Mouse (Mus musculus) spleen, adult 2 months (tissue): ENCODE results near the gene 4930558C23Rik. TPM values are rescaled to one million over a fixed set of nuclear protein-coding genes. Genes with fewer than 3 reads are reported as not detected.
A peak's percentile ranks its signal among the peaks of the same experiment; 100 is the strongest.
"Not testable (repeated sequence)": the region's sequence is repeated elsewhere in the genome, so short reads cannot be mapped to it uniquely, and the experiment has no call there.

ENCODE experiments used
- DNase-seq, 2 experiments: peaks; one replicate each; pipeline versions ENCODE4 v3.0.0 to v3.0.0-alpha.2; 2012 to 2021; ENCODE audit warnings: low spot score in 2 of 2, low read depth in 1 of 2
- H3K27ac ChIP-seq: fragments of 200-500 bp; 2 replicates; pipeline ENCODE4 v1.5.1; 2012; ENCODE audit warnings: low read length, inconsistent platforms; ENCODE audit not compliant: insufficient read depth
- H3K27me3 ChIP-seq: fragments of 200-500 bp; 2 replicates; pipeline ENCODE4 v1.6.1; 2012; ENCODE audit warnings: mild to moderate bottlenecking, moderate library complexity, low read length, inconsistent platforms; ENCODE audit not compliant: control insufficient read depth, insufficient read depth
- H3K36me3 ChIP-seq: fragments of 200-500 bp; 2 replicates; pipeline ENCODE4 v1.6.1; 2012; ENCODE audit warnings: mild to moderate bottlenecking, low read length, inconsistent platforms; ENCODE audit not compliant: control insufficient read depth, insufficient read depth
- H3K4me1 ChIP-seq: fragments of 200-500 bp; 2 replicates; pipeline ENCODE4 v1.6.1; 2011; ENCODE audit warnings: inconsistent platforms; ENCODE audit not compliant: control insufficient read depth, insufficient read depth, insufficient read length
- H3K4me3 ChIP-seq: fragments of 200-500 bp; 2 replicates; pipeline ENCODE4 v1.5.1; 2011; ENCODE audit warnings: mild to moderate bottlenecking, inconsistent platforms; ENCODE audit not compliant: insufficient read depth, insufficient read length; ENCODE audit errors: extremely low read depth
- CTCF ChIP-seq: fragments of 200-500 bp; IDR thresholded peaks from 2 replicates; pipeline ENCODE4 v1.5.1; 2011; ENCODE audit warnings: mild to moderate bottlenecking, inconsistent platforms; ENCODE audit not compliant: insufficient read depth, insufficient read length, insufficient replicate concordance; ENCODE audit errors: extremely low read depth
- POLR2A ChIP-seq: fragments of 200-500 bp; IDR thresholded peaks from 2 replicates; pipeline ENCODE4 v1.6.1; 2011; ENCODE audit warnings: low read depth, low read length, inconsistent platforms
- WGBS: fragments of 180-500 bp; shearing (Covaris S2); methylation state at CpG from one replicate; pipeline ENCODE4 v1.1.7; 2018; 5-methylcytosine and 5-hydroxymethylcytosine counted together
- polyA plus RNA-seq: library from polyadenylated mRNA; depleted of rRNA; stranded (reverse); fragments of >200 nt; gene quantifications from 2 replicates; pipeline ENCODE4 v1.2.3, GENCODE M21; 2012

The 4930558C23Rik gene
- polyA plus RNA-seq, 1 experiment, result not detected

GRCm38 (mm10) chr3:95435561-95435960 is 32.9 kb upstream of the 4930558C23Rik start:
- H3K4me3 ChIP-seq, result peak overlapping the region; percentile 13; the same call in 1 of the 2 replicates
- H3K27ac ChIP-seq, result no peak overlapping the region
- no peak for DNase-seq
- H3K36me3 ChIP-seq, result 0 out of 2 replicates have a peak, but pooled peaks cover 2% of the 10 kb centered on the region
- 67% methylated on average over 1 of the region's 1 CpGs for WGBS
- no peaks in the 10 kb centered on the region for H3K27me3 ChIP-seq
- TF ChIP-seq POLR2A (no peak), CTCF (no peak)
- H3K4me1 ChIP-seq, result no peaks in the 10 kb centered on the region; the same call in 1 of the 2 replicates

- 9% methylated on average over 7 of the region's 7 CpGs for WGBS
- Histone ChIP-seq H3K27ac (no peak overlapping the region), H3K4me3 (peak overlapping the region; percentile 94), H3K36me3 (0 out of 2 replicates have a peak, but pooled peaks cover 2% of the 10 kb centered on the region), H3K4me1 (no peaks in the 10 kb centered on the region; the same call in 1 of the 2 replicates), H3K27me3 (no peaks in the 10 kb centered on the region)
- no peak for DNase-seq
- TF ChIP-seq POLR2A (no peak), CTCF (no peak)
These were observed 32.3 kb upstream of the 4930558C23Rik start for GRCm38 (mm10) chr3:95434983-95435370.

GRCm38 (mm10) chr3:95434136-95434982 is 31.7 kb upstream of the 4930558C23Rik start, which contains the start of gene Arnt:
Arnt (plus strand) TSS chr3:95434388.
- Histone ChIP-seq H3K27me3 (no peaks in the 10 kb centered on the region; the same call in 1 of the 2 replicates), H3K36me3 (0 out of 2 replicates have a peak, but pooled peaks cover 2% of the 10 kb centered on the region), H3K4me1 (no peaks in the 10 kb centered on the region; the same call in 1 of the 2 replicates), H3K27ac (peak within 1 kb of the TSS; percentile 83), H3K4me3 (peak within 1 kb of the TSS; percentile 94)
- peak; percentile 85 to 91 for DNase-seq
- under 1% methylated on average over 47 of the region's 47 CpGs for WGBS
- TF ChIP-seq CTCF (no peak), POLR2A (peak; percentile 13; the same call in 1 of the 2 replicates)

- Histone ChIP-seq H3K36me3 (0 out of 2 replicates have a peak, but pooled peaks cover 2% of the 10 kb centered on the region), H3K27me3 (no peaks in the 10 kb centered on the region; the same call in 1 of the 2 replicates), H3K4me1 (no peaks in the 10 kb centered on the region; the same call in 1 of the 2 replicates), H3K4me3 (peak overlapping the region; percentile 94; the same call in 1 of the 2 replicates), H3K27ac (no peak overlapping the region)
- WGBS, result 60% methylated on average over 10 of the region's 10 CpGs
- TF ChIP-seq CTCF (no peak), POLR2A (no peak)
- DNase-seq, result no peak
These were observed 30.8 kb upstream of the 4930558C23Rik start for GRCm38 (mm10) chr3:95433301-95433915.

- 64% methylated on average over 6 of the region's 11 CpGs for WGBS
- not testable (repeated sequence) for H3K4me3 ChIP-seq, DNase-seq, H3K27me3 ChIP-seq, H3K27ac ChIP-seq, H3K36me3 ChIP-seq, H3K4me1 ChIP-seq
These were observed 25.8 kb upstream of the 4930558C23Rik start for GRCm38 (mm10) chr3:95428423-95428822.

- peak overlapping the region; percentile 32 for H3K4me3 ChIP-seq
- H3K36me3 ChIP-seq, DNase-seq, H3K27ac ChIP-seq, H3K27me3 ChIP-seq, H3K4me1 ChIP-seq: not testable (repeated sequence)
- WGBS, result 36% methylated on average over 13 of the region's 21 CpGs
These were observed 25.2 kb upstream of the 4930558C23Rik start for GRCm38 (mm10) chr3:95427891-95428238.

GRCm38 (mm10) chr3:95427117-95427890 is 24.7 kb upstream of the 4930558C23Rik start:
- not testable (repeated sequence) for H3K27ac ChIP-seq, H3K4me1 ChIP-seq, H3K27me3 ChIP-seq, H3K36me3 ChIP-seq, H3K4me3 ChIP-seq, DNase-seq
- whole genome bisulfite sequencing, result 29% methylated on average over 17 of the region's 33 CpGs

- DNase-seq, H3K36me3 ChIP-seq, H3K27me3 ChIP-seq, H3K27ac ChIP-seq, H3K4me3 ChIP-seq, H3K4me1 ChIP-seq: not testable (repeated sequence)
- 86% methylated on average over 5 of the region's 5 CpGs for WGBS
These were observed 23.8 kb upstream of the 4930558C23Rik start for GRCm38 (mm10) chr3:95426476-95426875.
